Mouse (Mus musculus): ENCODE results near the gene Timm10.

- TF ChIP-seq CTCF (IDR thresholded peaks at IDR 0.05; ENCODE audit: extremely low read depth, insufficient read depth, low read length) = no peak
- no peak for TF ChIP-seq POLR2A (IDR thresholded peaks at IDR 0.05; ENCODE audit: extremely low read depth, insufficient read depth, low read length)
Observed at GRCm38 (mm10) chr2:84851130-84852040, 24.6 kb downstream of the Timm10 start.

Data from cortical plate, adult 2 months (tissue).